Mouse (Mus musculus) lung, postnatal 0 days (tissue): ENCODE data around the gene Scrn3. TPM values are rescaled to one million over a fixed set of nuclear protein-coding genes. Genes with fewer than 3 reads are reported as not detected.
A peak's percentile ranks its signal among the peaks of the same experiment; 100 is the strongest.

Source experiments
- ATAC-seq: fragments of 200-750 bp; cut with Nextera tagmentation; 2 replicates; pipeline ENCODE4 v1.8.0; 2017; ENCODE audit warnings: moderate library complexity
- DNase-seq: peaks from one replicate; pipeline ENCODE4 v3.0.0-alpha.2; 2016; ENCODE audit warnings: low spot score
- H3K27ac ChIP-seq: fragments of 300-500 bp; sonication (generic); 2 replicates; pipeline ENCODE4 v1.5.1; 2014; ENCODE audit warnings: antibody characterized with exemption, mild to moderate bottlenecking, low read length, mixed read lengths
- H3K27me3 ChIP-seq: fragments of 300-500 bp; sonication (generic); replicated peaks from 2 replicates; pipeline ENCODE4 v1.6.1; 2014; ENCODE audit warnings: low read length, mixed read lengths; ENCODE audit not compliant: insufficient read depth
- H3K36me3 ChIP-seq: fragments of 300-500 bp; sonication (generic); 2 replicates; pipeline ENCODE4 v1.6.1; 2014; ENCODE audit warnings: low read length, mixed read lengths; ENCODE audit not compliant: insufficient read depth
- H3K4me1 ChIP-seq: fragments of 300-500 bp; sonication (generic); 2 replicates; pipeline ENCODE4 v1.6.1; 2014; ENCODE audit warnings: antibody characterized with exemption, low read depth, low read length, mixed read lengths; ENCODE audit not compliant: insufficient read depth
- H3K4me2 ChIP-seq: fragments of 300-500 bp; sonication (generic); replicated peaks from 2 replicates; pipeline ENCODE4 v1.6.1; 2014; ENCODE audit warnings: low read depth, mild to moderate bottlenecking, low read length, moderate library complexity, mixed read lengths
- H3K4me3 ChIP-seq: fragments of 300-500 bp; sonication (generic); 2 replicates; pipeline ENCODE4 v1.5.1; 2014; ENCODE audit warnings: low read depth, low read length
- H3K9ac ChIP-seq: fragments of 300-500 bp; sonication (generic); replicated peaks from 2 replicates; pipeline ENCODE4 v1.6.1; 2014; ENCODE audit warnings: low read depth, mild to moderate bottlenecking
- H3K9me3 ChIP-seq: fragments of 300-500 bp; sonication (generic); 2 replicates; pipeline ENCODE4 v1.6.1; 2016; ENCODE audit warnings: low read length, mixed read lengths
- CTCF ChIP-seq: IDR thresholded peaks from 2 replicates; pipeline ENCODE4 v1.5.1; 2016; ENCODE audit warnings: antibody characterized with exemption, mild to moderate bottlenecking
- EP300 ChIP-seq: IDR thresholded peaks from 2 replicates; pipeline ENCODE4 v1.6.1; 2016; ENCODE audit warnings: antibody characterized with exemption, mild to moderate bottlenecking, control low read depth
- WGBS: fragments of 180-500 bp; shearing (Covaris S2); extraction: QIAGEN DNeasy Blood & Tissue Kit; methylation state at CpG from one replicate; pipeline ENCODE4 v1.1.7; 2014; 5-methylcytosine and 5-hydroxymethylcytosine counted together
- polyA plus RNA-seq: library from polyadenylated mRNA; unstranded; fragments of >200 nt; fragmentation: Nextera tagmentation; extraction: Ambion mirVana; gene quantifications from 2 replicates; pipeline ENCODE4 v1.2.1, GENCODE M21; 2015

Scrn3 gene
- polyA plus RNA-seq, 1 experiment from 2014 or later = 10.9 TPM

- H3K9ac ChIP-seq = no peak overlapping the region
- H3K36me3 ChIP-seq = no peaks in the 10 kb centered on the region
- no peak for ATAC-seq
- no peak overlapping the region for H3K4me3 ChIP-seq
- no peak for DNase-seq
- no peaks in the 10 kb centered on the region for H3K27me3 ChIP-seq
- H3K27ac ChIP-seq = no peak overlapping the region
- H3K9me3 ChIP-seq = no peaks in the 10 kb centered on the region
- H3K4me1 ChIP-seq = no peaks in the 10 kb centered on the region
- no peak overlapping the region for H3K4me2 ChIP-seq
- TF ChIP-seq EP300 (no peak), CTCF (no peak)
- 67% methylated on average over 18 of the region's 18 CpGs for WGBS
These were observed 44.6 kb downstream of the Scrn3 start for GRCm38 (mm10) chr2:73357004-73357403.

GRCm38 (mm10) chr2:73359941-73360340, 47.5 kb downstream of the Scrn3 start:
- ATAC-seq (no peak), DNase-seq (no peak)
- no peaks in the 10 kb centered on the region for H3K9me3 ChIP-seq
- H3K4me1 ChIP-seq = no peaks in the 10 kb centered on the region
- no peaks in the 10 kb centered on the region for H3K27me3 ChIP-seq
- no peak overlapping the region for H3K4me2 ChIP-seq
- H3K27ac ChIP-seq = no peak overlapping the region
- 89% methylated on average over 5 of the region's 5 CpGs for WGBS
- H3K9ac ChIP-seq = no peak overlapping the region
- TF ChIP-seq EP300 (no peak), CTCF (no peak)
- no peaks in the 10 kb centered on the region for H3K36me3 ChIP-seq
- no peak overlapping the region for H3K4me3 ChIP-seq

- TF ChIP-seq EP300 = no peak
- TF ChIP-seq CTCF = no peak
- no peaks in the 10 kb centered on the region for H3K27me3 ChIP-seq
- H3K4me3 ChIP-seq = no peak overlapping the region
- DNase-seq (no peak), ATAC-seq (no peak)
- H3K36me3 ChIP-seq = no peaks in the 10 kb centered on the region
- no peaks in the 10 kb centered on the region for H3K9me3 ChIP-seq
- no peak overlapping the region for H3K27ac ChIP-seq
- WGBS = 82% methylated on average over 2 of the region's 2 CpGs
- no peak overlapping the region for H3K9ac ChIP-seq
- no peaks in the 10 kb centered on the region for H3K4me1 ChIP-seq
- no peak overlapping the region for H3K4me2 ChIP-seq
These were observed 48.1 kb downstream of the Scrn3 start for GRCm38 (mm10) chr2:73360536-73360935.

GRCm38 (mm10) chr2:73363448-73363847, 51.0 kb downstream of the Scrn3 start:
- 77% methylated on average over 5 of the region's 5 CpGs for WGBS
- Histone ChIP-seq H3K9me3 (no peaks in the 10 kb centered on the region), H3K4me2 (no peak overlapping the region), H3K9ac (no peak overlapping the region), H3K36me3 (no peaks in the 10 kb centered on the region), H3K4me3 (no peak overlapping the region), H3K27me3 (no peaks in the 10 kb centered on the region), H3K4me1 (no peaks in the 10 kb centered on the region), H3K27ac (no peak overlapping the region)
- TF ChIP-seq CTCF (peak; percentile 43), EP300 (no peak)
- DNase-seq (no peak), ATAC-seq (no peak)

GRCm38 (mm10) chr2:73371530-73372335, 59.3 kb downstream of the Scrn3 start:
- Histone ChIP-seq H3K4me3 (no peak overlapping the region), H3K4me2 (no peak overlapping the region), H3K36me3 (no peaks in the 10 kb centered on the region), H3K27ac (no peak overlapping the region), H3K4me1 (no peaks in the 10 kb centered on the region), H3K9me3 (no peaks in the 10 kb centered on the region), H3K9ac (no peak overlapping the region), H3K27me3 (no peaks in the 10 kb centered on the region)
- TF ChIP-seq EP300 = no peak
- TF ChIP-seq CTCF = no peak
- ATAC-seq (peak; percentile 19; the same call in 1 of the 2 replicates), DNase-seq (peak; percentile 22)
- WGBS = 62% methylated on average over 9 of the region's 9 CpGs

GRCm38 (mm10) chr2:73378326-73378725, 65.9 kb downstream of the Scrn3 start:
- no peak overlapping the region for H3K4me2 ChIP-seq
- H3K4me3 ChIP-seq = no peak overlapping the region
- H3K9ac ChIP-seq = no peak overlapping the region
- H3K9me3 ChIP-seq = no peaks in the 10 kb centered on the region
- no peak overlapping the region for H3K27ac ChIP-seq
- no peaks in the 10 kb centered on the region for H3K4me1 ChIP-seq
- ATAC-seq = no peak
- WGBS = 89% methylated on average over 5 of the region's 5 CpGs
- DNase-seq = no peak
- H3K36me3 ChIP-seq = no peaks in the 10 kb centered on the region
- H3K27me3 ChIP-seq = no peaks in the 10 kb centered on the region
- no peak for TF ChIP-seq CTCF
- no peak for TF ChIP-seq EP300
